Mouse (Mus musculus): ENCODE results near the gene Plekho1. TPM values are rescaled to one million over a fixed set of nuclear protein-coding genes. Genes with fewer than 3 reads are reported as not detected.
"Not testable (repeated sequence)": the region's sequence is repeated elsewhere in the genome, so short reads cannot be mapped to it uniquely, and the experiment has no call there.

Gene Plekho1
- total RNA-seq (2012; rRNA removed): 23.0 and 24.6 TPM in 2 replicates
- 22.2 and 22.3 TPM in 2 replicates for total RNA-seq (2014; rRNA removed)
- 18.6 and 23.4 TPM in 2 replicates for polyA plus RNA-seq (2012; ENCODE audit: insufficient read length, low read depth)

- Histone ChIP-seq H3K36me3 (replicated peaks in 1 of 2; ENCODE audit: control insufficient read depth in 1 of 2, insufficient read depth in 1 of 2, low read length in 1 of 2) (peaks cover 8 to 26% of the 10 kb centered on the region in 2 experiments), H3K4me1 (ENCODE audit: control insufficient read depth in 1 of 2, insufficient read depth in 2 of 2) (peaks cover 19 to 61% of the 10 kb centered on the region in 2 experiments), H3K9ac (ENCODE audit: insufficient read depth, low read depth) (peak within 1 kb of the TSS; percentile 93), H3K27ac (ENCODE audit: insufficient read depth, low read depth) (no peak within 1 kb of the TSS), H3K79me2 (replicated peaks; ENCODE audit: control insufficient read depth, extremely low read depth, insufficient read depth, poor library complexity, severe bottlenecking) (peaks cover 7% of the 10 kb centered on the region; the same call in 1 of the 2 replicates), H3K4me3 (replicated peaks in 1 of 3; ENCODE audit: low read depth in 2 of 3, low read length in 2 of 3, poor library complexity in 1 of 3) (peak within 1 kb of the TSS; percentile 57 to 82 (median 69)), H3K27me3 (replicated peaks) (peaks cover 4% of the 10 kb centered on the region), H3K9me3 (replicated peaks; ENCODE audit: low read length) (no peaks in the 10 kb centered on the region), H3K4me2 (ENCODE audit: insufficient read depth, low read depth, poor library complexity, severe bottlenecking) (peak within 1 kb of the TSS; percentile 84)
- in situ Hi-C loops (cut with MboI; ENCODE audit: low pct_ligation_motif_present, low pct_unique_long_range_greater_than_20kb, low sequenced_read_pairs): no loop called here
- TF ChIP-seq JUN (IDR thresholded peaks at IDR 0.05; ENCODE audit: insufficient read depth, low read depth, low read length) (no peak), MEF2A (IDR thresholded peaks at IDR 0.05; ENCODE audit: borderline replicate concordance, low read depth, low read length) (0 out of 2 replicates have a peak, but pooled peaks have one; percentile 36), MXI1 (IDR thresholded peaks at IDR 0.05; ENCODE audit: low read depth, low read length) (peak; percentile 49; the same call in 1 of the 2 replicates), E2F4 (IDR thresholded peaks at IDR 0.05; ENCODE audit: insufficient replicate concordance, low read depth, low read length) (no peak), IRF4 (IDR thresholded peaks at IDR 0.05; ENCODE audit: low read depth, low read length) (peak; percentile 19; the same call in 1 of the 2 replicates), POLR2A (IDR thresholded peaks at IDR 0.05; ENCODE audit: low read depth, low read length) (peak; percentile 31; the same call in 1 of the 2 replicates), MAZ (IDR thresholded peaks at IDR 0.05; ENCODE audit: low read depth, low read length) (no peak), POLR2AphosphoS2 (IDR thresholded peaks at IDR 0.05; ENCODE audit: low read depth, low read length) (no peak), CTCF (conservative IDR thresholded peaks at IDR 0.05 in 1 of 2, IDR thresholded peaks at IDR 0.05 in 1 of 2; ENCODE audit: low read depth in 2 of 2, low read length in 2 of 2) (no peak), BHLHE40 (IDR thresholded peaks at IDR 0.05; ENCODE audit: low read depth, low read length) (peak; percentile 67), TCF12 (IDR thresholded peaks at IDR 0.05; ENCODE audit: low read depth, low read length) (peak; percentile 22; the same call in 1 of the 2 replicates)
- dilution Hi-C loops (cut with MboI; ENCODE audit: extremely low pct_ligation_motif_present, extremely low pct_unique_long_range_greater_than_20kb, low sequenced_read_pairs): no loop called here
- no peak for DNase-seq (ENCODE audit: extremely low read depth)
Observed at GRCm38 (mm10) chr3:95995802-95996428, at the start of gene Plekho1. Plekho1 (minus strand) TSS chr3:95996001.

GRCm38 (mm10) chr3:96044559-96044958, 48.8 kb upstream of the Plekho1 start:
- H3K9ac ChIP-seq (ENCODE audit: insufficient read depth, low read depth); H3K79me2 ChIP-seq (replicated peaks; ENCODE audit: control insufficient read depth, extremely low read depth, insufficient read depth, poor library complexity, severe bottlenecking); H3K9me3 ChIP-seq (replicated peaks; ENCODE audit: low read length); H3K27ac ChIP-seq (ENCODE audit: insufficient read depth, low read depth); H3K27me3 ChIP-seq (replicated peaks); DNase-seq (ENCODE audit: extremely low read depth); dilution Hi-C loops (cut with MboI; ENCODE audit: extremely low pct_ligation_motif_present, extremely low pct_unique_long_range_greater_than_20kb, low sequenced_read_pairs); H3K4me2 ChIP-seq (ENCODE audit: insufficient read depth, low read depth, poor library complexity, severe bottlenecking); H3K4me3 ChIP-seq (replicated peaks in 1 of 3; ENCODE audit: low read depth in 2 of 3, low read length in 2 of 3, poor library complexity in 1 of 3); H3K4me1 ChIP-seq (ENCODE audit: control insufficient read depth in 1 of 2, insufficient read depth in 2 of 2): not testable (repeated sequence)
- in situ Hi-C loops (cut with MboI; ENCODE audit: low pct_ligation_motif_present, low pct_unique_long_range_greater_than_20kb, low sequenced_read_pairs): loop anchor here (5.0 kb wide), 1 partner anchor 52 kb away; no protein-coding TSS in a partner anchor
- peaks cover 34 to 55% of the 10 kb centered on the region in 2 experiments for H3K36me3 ChIP-seq (replicated peaks in 1 of 2; ENCODE audit: control insufficient read depth in 1 of 2, insufficient read depth in 1 of 2, low read length in 1 of 2)

- TF ChIP-seq HCFC1 (IDR thresholded peaks at IDR 0.05; ENCODE audit: low read depth, low read length): no peak
- no peak for TF ChIP-seq MAX (IDR thresholded peaks at IDR 0.05; ENCODE audit: low read length)
- no peak for TF ChIP-seq NRF1 (IDR thresholded peaks at IDR 0.05; ENCODE audit: low read depth, low read length)
- no peak for TF ChIP-seq CTCF (conservative IDR thresholded peaks at IDR 0.05 in 1 of 2, IDR thresholded peaks at IDR 0.05 in 1 of 2; ENCODE audit: low read depth in 2 of 2, low read length in 2 of 2)
- TF ChIP-seq CHD1 (IDR thresholded peaks at IDR 0.05; ENCODE audit: low read depth, low read length): no peak
- no peak for TF ChIP-seq JUN (IDR thresholded peaks at IDR 0.05; ENCODE audit: insufficient read depth, low read depth, low read length)
- TF ChIP-seq MYC (IDR thresholded peaks at IDR 0.05; ENCODE audit: low read depth, low read length): no peak
- no peak for TF ChIP-seq ETS1 (conservative IDR thresholded peaks at IDR 0.05; ENCODE audit: low read depth, low read length)
- TF ChIP-seq BHLHE40 (IDR thresholded peaks at IDR 0.05; ENCODE audit: low read depth, low read length): no peak
- dilution Hi-C loops (cut with MboI; ENCODE audit: extremely low pct_ligation_motif_present, extremely low pct_unique_long_range_greater_than_20kb, low sequenced_read_pairs) (no loop called here), in situ Hi-C loops (cut with MboI; ENCODE audit: low pct_ligation_motif_present, low pct_unique_long_range_greater_than_20kb, low sequenced_read_pairs) (loop anchor here (5.0 kb wide), 1 partner anchor 51 kb away; no protein-coding TSS in a partner anchor)
- H3K79me2 ChIP-seq (replicated peaks; ENCODE audit: control insufficient read depth, extremely low read depth, insufficient read depth, poor library complexity, severe bottlenecking): no peaks in the 10 kb centered on the region
- H3K9me3 ChIP-seq (replicated peaks; ENCODE audit: low read length): no peaks in the 10 kb centered on the region
- no peak for DNase-seq (ENCODE audit: extremely low read depth)
- H3K27ac ChIP-seq (ENCODE audit: insufficient read depth, low read depth): no peak overlapping the region
- H3K27me3 ChIP-seq (replicated peaks): no peaks in the 10 kb centered on the region
- no peak overlapping the region for H3K4me3 ChIP-seq (replicated peaks in 1 of 3; ENCODE audit: low read depth in 2 of 3, low read length in 2 of 3, poor library complexity in 1 of 3)
- no peaks in the 10 kb centered on the region for H3K4me1 ChIP-seq (ENCODE audit: control insufficient read depth in 1 of 2, insufficient read depth in 2 of 2)
- no peak overlapping the region for H3K4me2 ChIP-seq (ENCODE audit: insufficient read depth, low read depth, poor library complexity, severe bottlenecking)
- H3K36me3 ChIP-seq (replicated peaks in 1 of 2; ENCODE audit: control insufficient read depth in 1 of 2, insufficient read depth in 1 of 2, low read length in 1 of 2): peaks cover 38 to 61% of the 10 kb centered on the region in 2 experiments
- H3K9ac ChIP-seq (ENCODE audit: insufficient read depth, low read depth): no peak overlapping the region
Observed at GRCm38 (mm10) chr3:96043104-96043503, 47.3 kb upstream of the Plekho1 start.

All from CH12.LX (cell line).